ENCODE assay signal across 19 mouse cellular contexts in the genomic region with DNA sequence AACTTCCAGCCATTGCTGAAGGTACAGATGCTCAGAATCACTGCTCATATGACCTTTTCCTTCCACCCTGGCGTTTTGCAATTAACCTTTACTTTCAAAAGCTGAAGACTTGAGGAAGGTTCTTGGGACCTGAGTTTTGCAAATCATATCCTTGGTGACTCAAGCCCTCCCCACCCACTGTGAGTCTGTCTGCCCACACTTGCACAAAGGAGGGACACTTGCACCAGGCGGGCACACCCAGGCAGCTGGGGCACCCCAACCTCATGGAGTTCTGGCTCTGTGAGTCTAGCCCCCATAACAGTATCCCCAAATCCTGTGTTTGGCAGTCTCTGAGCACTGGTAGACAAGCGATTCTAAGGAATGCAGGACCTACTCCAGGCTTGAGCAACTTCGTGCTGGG. TPM values are rescaled to one million over a fixed set of nuclear protein-coding genes. Genes with fewer than 3 reads are reported as not detected.
A peak's percentile ranks its signal among the peaks of the same experiment; 100 is the strongest.
DNase-seq lines count a peak whose midpoint lies in the region; ATAC-seq and TF ChIP-seq lines count a peak whose summit lies in the region.
"Had no signal": no experiment of that assay in that cellular context is flagged by ENCODE, and none has a peak within 500 bp of the region (broad histone marks: within the 10 kb centered on the region; RNA-seq: fewer than 3 reads in every experiment).

No protein-coding gene starts in this region.

- no peak overlapping the region for H3K4me3 ChIP-seq in liver, embryonic 16.5 days (ENCODE audit: low read depth, low read length)
- no peak overlapping the region for H3K4me3 ChIP-seq in embryonic fibroblast, embryonic 13.5 days (ENCODE audit: insufficient read depth, low read length)
- no peak overlapping the region for H3K4me3 ChIP-seq in macrophage (ENCODE audit: inconsistent target)
- H3K4me3 ChIP-seq in stomach, embryonic 16.5 days (replicated peaks; ENCODE audit: low read length): no peak overlapping the region
- H3K4me3 ChIP-seq: embryonic facial prominence, embryonic 12.5 days; hindbrain, embryonic 13.5 days; limb, embryonic 10.5 days had no signal

- 46% methylated on average over 4 of the region's 4 CpGs for WGBS in liver, embryonic 16.5 days (ENCODE audit: insufficient replicate concordance)
- 11% methylated on average over 4 of the region's 4 CpGs for WGBS in macrophage (ENCODE audit: missing documents)
- WGBS in stomach, embryonic 16.5 days: 70% methylated on average over 4 of the region's 4 CpGs

- H3K27me3 ChIP-seq in liver, embryonic 16.5 days (ENCODE audit: control insufficient read depth, insufficient read depth, low read depth, low read length): no peaks in the 10 kb centered on the region
- no peaks in the 10 kb centered on the region for H3K27me3 ChIP-seq in stomach, embryonic 16.5 days (ENCODE audit: control insufficient read depth, insufficient read depth, low read length)
- H3K27me3 ChIP-seq: embryonic facial prominence, embryonic 12.5 days had no signal

- ATAC-seq in liver, embryonic 16.5 days (ENCODE audit: low read depth): no peak
- no peak for ATAC-seq in stomach, embryonic 16.5 days (ENCODE audit: insufficient read depth, low FRiP score)
- ATAC-seq: intestine, embryonic 16.5 days had no signal

- no peak overlapping the region for H3K4me2 ChIP-seq in liver, embryonic 16.5 days (ENCODE audit: low read depth, low read length)
- H3K4me2 ChIP-seq in stomach, embryonic 16.5 days (ENCODE audit: low read depth, low read length): no peak overlapping the region
- H3K4me2 ChIP-seq: embryonic facial prominence, embryonic 12.5 days; hindbrain, embryonic 13.5 days; midbrain, embryonic 11.5 days had no signal

- peaks cover 100% of the 10 kb centered on the region for H3K79me2 ChIP-seq in macrophage (ENCODE audit: inconsistent target)

- H3K27ac ChIP-seq in liver, embryonic 16.5 days (ENCODE audit: low read length): 0 out of 2 replicates have a peak overlapping the region, but pooled peaks have one; percentile 24
- H3K27ac ChIP-seq in embryonic fibroblast, embryonic 13.5 days (ENCODE audit: insufficient read depth, low read length): peak overlapping the region; percentile 9; the same call in 1 of the 2 replicates
- H3K27ac ChIP-seq in macrophage: peak overlapping the region; percentile 28; the same call in 1 of the 2 replicates
- H3K27ac ChIP-seq in stomach, embryonic 16.5 days (ENCODE audit: low read length): peak overlapping the region; percentile 51
- H3K27ac ChIP-seq: embryonic facial prominence, embryonic 12.5 days; hindbrain, embryonic 13.5 days; limb, embryonic 10.5 days; liver, embryonic 14.5 days had no signal

- no peaks in the 10 kb centered on the region for H3K36me3 ChIP-seq in liver, embryonic 16.5 days (ENCODE audit: control insufficient read depth, insufficient read depth)
- no peaks in the 10 kb centered on the region for H3K36me3 ChIP-seq in macrophage (ENCODE audit: inconsistent target)
- H3K36me3 ChIP-seq in stomach, embryonic 16.5 days (ENCODE audit: control insufficient read depth, insufficient read depth, low read length): no peaks in the 10 kb centered on the region
- H3K36me3 ChIP-seq: embryonic facial prominence, embryonic 12.5 days; hindbrain, embryonic 13.5 days; limb, embryonic 10.5 days had no signal

- no peak for DNase-seq in liver
- DNase-seq in cerebellum, postnatal 14 days: no peak
- DNase-seq in cerebellum, adult 9-10 months: no peak
- DNase-seq in right cerebral cortex, postnatal 10 days (ENCODE audit: low spot score in 2 of 2): no peak
- DNase-seq: cerebellum, adult 11-12 months; gastrocnemius, postnatal 14 days; heart, postnatal 10 days; thymus, adult 2 months had no signal

- no peaks in the 10 kb centered on the region for H3K9me3 ChIP-seq in liver, embryonic 16.5 days (replicated peaks; ENCODE audit: control insufficient read depth, low read length)
- H3K9me3 ChIP-seq in stomach, embryonic 16.5 days (replicated peaks; ENCODE audit: control insufficient read depth, low read length): no peaks in the 10 kb centered on the region
- H3K9me3 ChIP-seq: embryonic facial prominence, embryonic 12.5 days; G1E; hindbrain, embryonic 13.5 days; limb, embryonic 10.5 days had no signal

- no peak overlapping the region for H3K9ac ChIP-seq in liver, embryonic 16.5 days (ENCODE audit: low read depth, low read length)
- no peak overlapping the region for H3K9ac ChIP-seq in stomach, embryonic 16.5 days (ENCODE audit: low read length)
- H3K9ac ChIP-seq: embryonic facial prominence, embryonic 12.5 days; hindbrain, embryonic 13.5 days; liver, embryonic 14.5 days had no signal

- TF ChIP-seq CTCF in embryonic fibroblast, embryonic 13.5 days (IDR thresholded peaks at IDR 0.05; ENCODE audit: borderline replicate concordance, insufficient read depth, low read length): no peak

- H3K4me1 ChIP-seq in liver, embryonic 16.5 days (ENCODE audit: control insufficient read depth, low read depth, low read length): peaks cover 13% of the 10 kb centered on the region
- peaks cover 46% of the 10 kb centered on the region for H3K4me1 ChIP-seq in embryonic fibroblast, embryonic 13.5 days (ENCODE audit: control insufficient read depth, insufficient read depth, low read length)
- peaks cover 9% of the 10 kb centered on the region; the same call in 1 of the 2 replicates for H3K4me1 ChIP-seq in stomach, embryonic 16.5 days (ENCODE audit: control insufficient read depth, insufficient read depth, low read length)
- H3K4me1 ChIP-seq: embryonic facial prominence, embryonic 12.5 days; hindbrain, embryonic 13.5 days; limb, embryonic 10.5 days had no signal

- no peak for TF ChIP-seq POLR2A in embryonic fibroblast, embryonic 13.5 days (IDR thresholded peaks at IDR 0.05; ENCODE audit: low read depth, low read length)

RNA-seq across cellular contexts. Expression of gene Cd44, which starts 6.7 kb away (rescaled TPM):
- 14.5 and 15.8 TPM in 2 replicates for polyA plus RNA-seq in liver, embryonic 16.5 days (2015; fragmentation: Nextera tagmentation; extraction: Ambion mirVana)
- 255 and 594 TPM in 2 replicates for polyA plus RNA-seq in embryonic fibroblast, embryonic 13.5 days (2011; ENCODE audit: insufficient read length, low read depth, missing spikeins)
- 1,000 to 10,000 TPM in 9 of 26 experiments, 100 to 1,000 TPM in 11, 10 to 100 TPM in 6; 63.7 to 5,506 (median 273) TPM for total RNA-seq in macrophage (2018; cell fraction: chromatin; rRNA removed)
- total RNA-seq in macrophage (2018; cell fraction: cytosol; rRNA removed): 1,000 to 10,000 TPM in 1 of 26 experiments, 100 to 1,000 TPM in 21, 10 to 100 TPM in 4; 88.7 to 1,140 (median 221) TPM
- total RNA-seq in macrophage (2018; cell fraction: nucleus; rRNA removed): 1,000 to 10,000 TPM in 7 of 26 experiments, 100 to 1,000 TPM in 19; 112 to 3,963 (median 377) TPM
- 109 to 325 TPM (median 215 TPM) in 3 replicates for polyA plus RNA-seq in macrophage (2018)
- polyA plus RNA-seq in stomach, embryonic 16.5 days (2015; fragmentation: Nextera tagmentation; extraction: Ambion mirVana): 26.5 and 33.8 TPM in 2 replicates
